Mouse (Mus musculus): Measurements from ENCODE around the gene Hmx3. TPM values are rescaled to one million over a fixed set of nuclear protein-coding genes. Genes with fewer than 3 reads are reported as not detected.
A peak's percentile ranks its signal among the peaks of the same experiment; 100 is the strongest.

Gene Hmx3
- polyA plus RNA-seq, 1 experiment = not detected

GRCm38 (mm10) chr7:131556116-131556515 is 13.4 kb downstream of the Hmx3 start:
- TF ChIP-seq POLR2A (IDR thresholded peaks at IDR 0.05; ENCODE audit: borderline replicate concordance, extremely low read depth, low read depth, low read length) (no peak), CTCF (IDR thresholded peaks at IDR 0.05; ENCODE audit: insufficient read depth, low read length) (no peak)
- Histone ChIP-seq H3K4me3 (replicated peaks; ENCODE audit: extremely low read depth, low read depth, low read length) (no peak overlapping the region), H3K4me1 (ENCODE audit: control insufficient read depth, insufficient read depth, low read length) (peaks cover 14% of the 10 kb centered on the region)
- WGBS = 4% methylated on average over 9 of the region's 9 CpGs
- DNase-seq = no peak

GRCm38 (mm10) chr7:131556541-131557271 is 14.0 kb downstream of the Hmx3 start:
- peak; percentile 47 for DNase-seq
- Histone ChIP-seq H3K4me3 (replicated peaks; ENCODE audit: extremely low read depth, low read depth, low read length) (no peak overlapping the region), H3K4me1 (ENCODE audit: control insufficient read depth, insufficient read depth, low read length) (peaks cover 14% of the 10 kb centered on the region)
- TF ChIP-seq CTCF (IDR thresholded peaks at IDR 0.05; ENCODE audit: insufficient read depth, low read length) (no peak), POLR2A (IDR thresholded peaks at IDR 0.05; ENCODE audit: borderline replicate concordance, extremely low read depth, low read depth, low read length) (no peak)
- 6% methylated on average over 37 of the region's 37 CpGs for WGBS

- Histone ChIP-seq H3K4me3 (replicated peaks; ENCODE audit: extremely low read depth, low read depth, low read length) (no peak overlapping the region), H3K4me1 (ENCODE audit: control insufficient read depth, insufficient read depth, low read length) (peaks cover 14% of the 10 kb centered on the region)
- WGBS = 39% methylated on average over 2 of the region's 2 CpGs
- no peak for DNase-seq
- no peak for TF ChIP-seq POLR2A (IDR thresholded peaks at IDR 0.05; ENCODE audit: borderline replicate concordance, extremely low read depth, low read depth, low read length)
- TF ChIP-seq CTCF (IDR thresholded peaks at IDR 0.05; ENCODE audit: insufficient read depth, low read length) = no peak
Measured at GRCm38 (mm10) chr7:131557751-131558150, 15.1 kb downstream of the Hmx3 start.

- peak within 1 kb of the TSS; percentile 81 for H3K4me3 ChIP-seq (replicated peaks; ENCODE audit: extremely low read depth, low read depth, low read length)
- peaks cover 8% of the 10 kb centered on the region for H3K4me1 ChIP-seq (ENCODE audit: control insufficient read depth, insufficient read depth, low read length)
- WGBS = under 1% methylated on average over 47 of the region's 51 CpGs
- peak; percentile 86 for DNase-seq
- peak; percentile 96 for TF ChIP-seq POLR2A (IDR thresholded peaks at IDR 0.05; ENCODE audit: borderline replicate concordance, extremely low read depth, low read depth, low read length)
- TF ChIP-seq CTCF (IDR thresholded peaks at IDR 0.05; ENCODE audit: insufficient read depth, low read length) = no peak
Measured at GRCm38 (mm10) chr7:131559986-131560696, 17.5 kb downstream of the Hmx3 start, which contains the start of gene Bub3. Bub3 (plus strand) TSS chr7:131560222.

GRCm38 (mm10) chr7:131560697-131561042 is 18.0 kb downstream of the Hmx3 start:
- H3K4me3 ChIP-seq (replicated peaks; ENCODE audit: extremely low read depth, low read depth, low read length) = peak overlapping the region; percentile 81
- DNase-seq = no peak
- under 1% methylated on average over 14 of the region's 14 CpGs for WGBS

GRCm38 (mm10) chr7:131575246-131575645 is 32.6 kb downstream of the Hmx3 start:
- H3K4me3 ChIP-seq (replicated peaks; ENCODE audit: extremely low read depth, low read depth, low read length) = no peak overlapping the region
- 79% methylated on average over 6 of the region's 6 CpGs for WGBS
- no peaks in the 10 kb centered on the region for H3K4me1 ChIP-seq (ENCODE audit: control insufficient read depth, insufficient read depth, low read length)
- no peak for DNase-seq
- TF ChIP-seq CTCF (IDR thresholded peaks at IDR 0.05; ENCODE audit: insufficient read depth, low read length) = no peak
- TF ChIP-seq POLR2A (IDR thresholded peaks at IDR 0.05; ENCODE audit: borderline replicate concordance, extremely low read depth, low read depth, low read length) = no peak

More at GRCm38 (mm10) chr7:131560697-131561042, 18.0 kb downstream of the Hmx3 start:
- TF ChIP-seq CTCF (IDR thresholded peaks at IDR 0.05; ENCODE audit: insufficient read depth, low read length) (no peak), POLR2A (IDR thresholded peaks at IDR 0.05; ENCODE audit: borderline replicate concordance, extremely low read depth, low read depth, low read length) (no peak)
- H3K4me1 ChIP-seq (ENCODE audit: control insufficient read depth, insufficient read depth, low read length) = peaks cover 5% of the 10 kb centered on the region

GRCm38 (mm10) chr7:131582178-131582577 is 39.5 kb downstream of the Hmx3 start:
- WGBS = 29% methylated on average over 9 of the region's 9 CpGs
- no peaks in the 10 kb centered on the region for H3K4me1 ChIP-seq (ENCODE audit: control insufficient read depth, insufficient read depth, low read length)
- DNase-seq = no peak
- no peak overlapping the region for H3K4me3 ChIP-seq (replicated peaks; ENCODE audit: extremely low read depth, low read depth, low read length)
- TF ChIP-seq POLR2A (IDR thresholded peaks at IDR 0.05; ENCODE audit: borderline replicate concordance, extremely low read depth, low read depth, low read length) (no peak), CTCF (IDR thresholded peaks at IDR 0.05; ENCODE audit: insufficient read depth, low read length) (no peak)

GRCm38 (mm10) chr7:131585551-131585950 is 42.9 kb downstream of the Hmx3 start:
- WGBS = 90% methylated on average over 5 of the region's 5 CpGs
- DNase-seq = no peak
- no peak for TF ChIP-seq CTCF (IDR thresholded peaks at IDR 0.05; ENCODE audit: insufficient read depth, low read length)
- TF ChIP-seq POLR2A (IDR thresholded peaks at IDR 0.05; ENCODE audit: borderline replicate concordance, extremely low read depth, low read depth, low read length) = no peak
- Histone ChIP-seq H3K4me3 (replicated peaks; ENCODE audit: extremely low read depth, low read depth, low read length) (no peak overlapping the region), H3K4me1 (ENCODE audit: control insufficient read depth, insufficient read depth, low read length) (no peaks in the 10 kb centered on the region)

Other genes starting within 250 kb of the Hmx3 start
- gene Cuzd1, start 220.6 kb upstream of the Hmx3 start, polyA plus RNA-seq (2012; rRNA removed) = not detected in 2 replicates
- 0.62 TPM in 1 of 2 replicates, not detected in the other for gene Fam24b, start 213.4 kb upstream of the Hmx3 start, polyA plus RNA-seq (2012; rRNA removed)
- not detected in 2 replicates for gene Fam24a, start 209.0 kb upstream of the Hmx3 start, polyA plus RNA-seq (2012; rRNA removed)
- 4.0 and 5.2 TPM in 2 replicates for gene 2310057M21Rik, start 180.1 kb upstream of the Hmx3 start, polyA plus RNA-seq (2012; rRNA removed)
- gene Pstk, start 171.7 kb upstream of the Hmx3 start, polyA plus RNA-seq (2012; rRNA removed) = 28.7 and 35.0 TPM in 2 replicates
- gene Ikzf5, start 132.3 kb upstream of the Hmx3 start, polyA plus RNA-seq (2012; rRNA removed) = 12.4 and 13.3 TPM in 2 replicates
- gene Acadsb, start 132.3 kb upstream of the Hmx3 start, polyA plus RNA-seq (2012; rRNA removed) = 9.3 and 14.6 TPM in 2 replicates
- gene Hmx2, start 5.9 kb downstream of the Hmx3 start, polyA plus RNA-seq (2012; rRNA removed) = not detected in 2 replicates
- gene Bub3, start 17.4 kb downstream of the Hmx3 start, polyA plus RNA-seq (2012; rRNA removed) = 52.4 and 71.6 TPM in 2 replicates

Measured in lung, adult 2 months (tissue).